In genomic region chr2:152691564-152692217, GRCm38 (mm10) we compare ENCODE assay signal across 8 mouse cellular contexts. TPM values are rescaled to one million over a fixed set of nuclear protein-coding genes. Genes with fewer than 3 reads are reported as not detected.
DNase-seq lines count a peak whose midpoint lies in the region; ATAC-seq lines count a peak whose summit lies in the region.

No protein-coding gene starts in this region.

- peak overlapping the region; percentile 71; the same call in 1 of the 2 replicates for H3K27ac ChIP-seq in hindbrain, embryonic 10.5 days
- no peak overlapping the region for H3K27ac ChIP-seq in hindbrain, embryonic 14.5 days
- peak overlapping the region; percentile 50; the same call in 1 of the 2 replicates for H3K27ac ChIP-seq in hindbrain, embryonic 12.5 days
- peak overlapping the region; percentile 70 for H3K27ac ChIP-seq in midbrain, embryonic 12.5 days (replicated peaks)

- WGBS in hindbrain, embryonic 10.5 days: 80% methylated on average over 7 of the region's 7 CpGs
- WGBS in hindbrain, embryonic 14.5 days: 77% methylated on average over 7 of the region's 7 CpGs
- 76% methylated on average over 7 of the region's 7 CpGs for WGBS in hindbrain, embryonic 12.5 days
- WGBS in midbrain, embryonic 12.5 days: 77% methylated on average over 7 of the region's 7 CpGs

- peaks cover 30% of the 10 kb centered on the region for H3K4me1 ChIP-seq in hindbrain, embryonic 10.5 days (replicated peaks)
- H3K4me1 ChIP-seq in hindbrain, embryonic 14.5 days (replicated peaks; ENCODE audit: control insufficient read depth, insufficient read depth, low read length): 0 out of 2 replicates have a peak, but pooled peaks cover 11% of the 10 kb centered on the region
- H3K4me1 ChIP-seq in hindbrain, embryonic 12.5 days: peaks cover 20% of the 10 kb centered on the region; the same call in 1 of the 2 replicates
- H3K4me1 ChIP-seq in midbrain, embryonic 12.5 days: peaks cover 13% of the 10 kb centered on the region

- H3K4me2 ChIP-seq in hindbrain, embryonic 14.5 days (replicated peaks): no peak overlapping the region
- H3K4me2 ChIP-seq in hindbrain, embryonic 12.5 days (replicated peaks): no peak overlapping the region
- no peak overlapping the region for H3K4me2 ChIP-seq in midbrain, embryonic 12.5 days (replicated peaks)

- H3K36me3 ChIP-seq in hindbrain, embryonic 10.5 days: peaks cover 82% of the 10 kb centered on the region
- H3K36me3 ChIP-seq in hindbrain, embryonic 14.5 days (replicated peaks; ENCODE audit: control insufficient read depth, insufficient read depth): peaks cover 75% of the 10 kb centered on the region
- H3K36me3 ChIP-seq in hindbrain, embryonic 12.5 days: peaks cover 67% of the 10 kb centered on the region
- peaks cover 68% of the 10 kb centered on the region for H3K36me3 ChIP-seq in midbrain, embryonic 12.5 days

- H3K9ac ChIP-seq in hindbrain, embryonic 14.5 days: no peak overlapping the region
- no peak overlapping the region for H3K9ac ChIP-seq in hindbrain, embryonic 12.5 days
- 0 out of 2 replicates have a peak overlapping the region, but pooled peaks have one; percentile 37 for H3K9ac ChIP-seq in midbrain, embryonic 12.5 days (replicated peaks)

- no peak overlapping the region for H3K4me3 ChIP-seq in hindbrain, embryonic 10.5 days
- H3K4me3 ChIP-seq in hindbrain, embryonic 14.5 days (replicated peaks; ENCODE audit: low read length): no peak overlapping the region
- H3K4me3 ChIP-seq in hindbrain, embryonic 12.5 days: no peak overlapping the region
- no peak overlapping the region for H3K4me3 ChIP-seq in midbrain, embryonic 12.5 days

- H3K9me3 ChIP-seq in hindbrain, embryonic 10.5 days: peaks cover 3% of the 10 kb centered on the region; the same call in 1 of the 2 replicates
- H3K9me3 ChIP-seq in hindbrain, embryonic 14.5 days (ENCODE audit: control insufficient read depth, low read length): no peaks in the 10 kb centered on the region
- H3K9me3 ChIP-seq in hindbrain, embryonic 12.5 days (replicated peaks): no peaks in the 10 kb centered on the region
- H3K9me3 ChIP-seq in midbrain, embryonic 12.5 days: no peaks in the 10 kb centered on the region

- peak; percentile 47 for DNase-seq in hindbrain, embryonic 10.5 days (ENCODE audit: low spot score)
- DNase-seq in hindbrain, embryonic 14.5 days (ENCODE audit: low spot score): no peak
- DNase-seq in adrenal gland, adult 8-10 months: peak; percentile 68
- no peak for DNase-seq in layer of hippocampus, adult 9-10 months (ENCODE audit: low spot score)
- no peak for DNase-seq in yolk sac, embryonic 10.5 days (ENCODE audit: low spot score)
- no peak for DNase-seq in cerebellum, adult 11 months

- no peaks in the 10 kb centered on the region for H3K27me3 ChIP-seq in hindbrain, embryonic 10.5 days (ENCODE audit: insufficient read depth, poor library complexity, severe bottlenecking)
- no peaks in the 10 kb centered on the region for H3K27me3 ChIP-seq in hindbrain, embryonic 14.5 days (ENCODE audit: control insufficient read depth, insufficient read depth, low read length)
- H3K27me3 ChIP-seq in hindbrain, embryonic 12.5 days: no peaks in the 10 kb centered on the region
- H3K27me3 ChIP-seq in midbrain, embryonic 12.5 days: no peaks in the 10 kb centered on the region

- ATAC-seq in hindbrain, embryonic 14.5 days (ENCODE audit: low FRiP score): no peak
- ATAC-seq in hindbrain, embryonic 12.5 days (ENCODE audit: low FRiP score): no peak
- no peak for ATAC-seq in midbrain, embryonic 12.5 days (ENCODE audit: low FRiP score, low read depth)

RNA-seq across cellular contexts. Expression of gene Mcts2, which starts 4.9 kb away (rescaled TPM):
- 41.1 and 48.7 TPM in 2 replicates for polyA plus RNA-seq in hindbrain, embryonic 10.5 days (2016; fragmentation: Nextera tagmentation; extraction: Ambion mirVana)
- polyA plus RNA-seq in hindbrain, embryonic 14.5 days (2014; fragmentation: Nextera tagmentation; extraction: Ambion mirVana): 34.0 and 41.9 TPM in 2 replicates
- total RNA-seq in adrenal gland, adult 8-10 months (2022): 10 to 100 TPM; 28.1 to 32.3 (median 29.7) TPM
- 34.9 and 40.5 TPM in 2 replicates for polyA plus RNA-seq in hindbrain, embryonic 12.5 days (2016; fragmentation: Nextera tagmentation; extraction: Ambion mirVana)
- 38.4 and 39.6 TPM in 2 replicates for polyA plus RNA-seq in midbrain, embryonic 12.5 days (2016; fragmentation: Nextera tagmentation; extraction: Ambion mirVana)

RNA-seq across cellular contexts. Expression of gene H13, which starts 22.4 kb away (rescaled TPM):
- 103 and 134 TPM in 2 replicates for polyA plus RNA-seq in hindbrain, embryonic 10.5 days (2016; fragmentation: Nextera tagmentation; extraction: Ambion mirVana)
- 155 and 164 TPM in 2 replicates for polyA plus RNA-seq in hindbrain, embryonic 14.5 days (2014; fragmentation: Nextera tagmentation; extraction: Ambion mirVana)
- 100 to 1,000 TPM; 162 to 222 (median 201) TPM for total RNA-seq in adrenal gland, adult 8-10 months (2022)
- polyA plus RNA-seq in hindbrain, embryonic 12.5 days (2016; fragmentation: Nextera tagmentation; extraction: Ambion mirVana): 153 and 157 TPM in 2 replicates
- polyA plus RNA-seq in midbrain, embryonic 12.5 days (2016; fragmentation: Nextera tagmentation; extraction: Ambion mirVana): 142 and 147 TPM in 2 replicates

RNA-seq across cellular contexts. Expression of gene Id1, which starts 44.4 kb away (rescaled TPM):
- polyA plus RNA-seq in hindbrain, embryonic 10.5 days (2016; fragmentation: Nextera tagmentation; extraction: Ambion mirVana): 168 and 176 TPM in 2 replicates
- 56.5 and 68.0 TPM in 2 replicates for polyA plus RNA-seq in hindbrain, embryonic 14.5 days (2014; fragmentation: Nextera tagmentation; extraction: Ambion mirVana)
- total RNA-seq in adrenal gland, adult 8-10 months (2022): 10 to 100 TPM; 38.9 to 74.3 (median 55.1) TPM
- polyA plus RNA-seq in hindbrain, embryonic 12.5 days (2016; fragmentation: Nextera tagmentation; extraction: Ambion mirVana): 157 and 159 TPM in 2 replicates
- 65.1 and 69.6 TPM in 2 replicates for polyA plus RNA-seq in midbrain, embryonic 12.5 days (2016; fragmentation: Nextera tagmentation; extraction: Ambion mirVana)

Comparison
In these comparisons a context has a peak if more than half of its experiments do, and no peak if none do; other contexts are left out.
1. DNase-seq: peak in hindbrain, embryonic 10.5 days (single experiment) and adrenal gland, adult 8-10 months (single experiment); none in hindbrain, embryonic 14.5 days (single experiment), layer of hippocampus, adult 9-10 months (single experiment), yolk sac, embryonic 10.5 days (single experiment) and cerebellum, adult 11 months (single experiment).